Mouse (Mus musculus) midbrain, embryonic 10.5 days (tissue): ENCODE results near the gene Lrrfip2. TPM values are rescaled to one million over a fixed set of nuclear protein-coding genes. Genes with fewer than 3 reads are reported as not detected.

Experiments
- DNase-seq: peaks from one replicate; pipeline ENCODE4 v3.0.0-alpha.2; 2017; ENCODE audit warnings: low spot score
- H3K27ac ChIP-seq: fragments of 300-500 bp; sonication (generic); replicated peaks from 2 replicates; pipeline ENCODE4 v1.5.1; 2016; ENCODE audit warnings: mild to moderate bottlenecking
- H3K27me3 ChIP-seq: fragments of 300-500 bp; sonication (generic); 2 replicates; pipeline ENCODE4 v1.6.1; 2016; ENCODE audit warnings: low read depth, mild to moderate bottlenecking; ENCODE audit not compliant: poor library complexity, severe bottlenecking
- H3K36me3 ChIP-seq: fragments of 300-500 bp; sonication (generic); 2 replicates; pipeline ENCODE4 v1.6.1; 2016; ENCODE audit warnings: mild to moderate bottlenecking, moderate library complexity
- H3K4me1 ChIP-seq: fragments of 300-500 bp; sonication (generic); 2 replicates; pipeline ENCODE4 v1.6.1; 2016
- H3K4me3 ChIP-seq: fragments of 300-500 bp; sonication (generic); 2 replicates; pipeline ENCODE4 v1.5.1; 2016; ENCODE audit warnings: mild to moderate bottlenecking, moderate library complexity
- H3K9me3 ChIP-seq: fragments of 300-500 bp; sonication (generic); replicated peaks from 2 replicates; pipeline ENCODE4 v1.6.1; 2016; ENCODE audit warnings: mild to moderate bottlenecking
- WGBS: fragments of 180-500 bp; shearing (Covaris S2); methylation state at CpG from one replicate; pipeline ENCODE4 v1.1.7; 2016; 5-methylcytosine and 5-hydroxymethylcytosine counted together
- polyA plus RNA-seq: library from polyadenylated mRNA; unstranded; fragments of >200 nt; fragmentation: Nextera tagmentation; extraction: Ambion mirVana; gene quantifications from 2 replicates; pipeline ENCODE4 v1.2.1, GENCODE M21; 2016

The Lrrfip2 gene
- polyA plus RNA-seq, 1 experiment from 2014 or later = 39.5 TPM

- 74% methylated on average over 2 of the region's 2 CpGs for WGBS
- DNase-seq = no peak
- no peaks in the 10 kb centered on the region for H3K9me3 ChIP-seq
- no peak overlapping the region for H3K27ac ChIP-seq
- no peak overlapping the region for H3K4me3 ChIP-seq
- H3K36me3 ChIP-seq = peaks cover 2% of the 10 kb centered on the region; the same call in 1 of the 2 replicates
- no peaks in the 10 kb centered on the region for H3K27me3 ChIP-seq
- H3K4me1 ChIP-seq = no peaks in the 10 kb centered on the region
Measured at GRCm38 (mm10) chr9:111148414-111148813, 31.0 kb downstream of the Lrrfip2 start.

GRCm38 (mm10) chr9:111149188-111149945, 32.0 kb downstream of the Lrrfip2 start:
- DNase-seq = no peak
- Histone ChIP-seq H3K9me3 (no peaks in the 10 kb centered on the region), H3K27ac (no peak overlapping the region), H3K27me3 (no peaks in the 10 kb centered on the region), H3K36me3 (no peaks in the 10 kb centered on the region), H3K4me3 (no peak overlapping the region), H3K4me1 (no peaks in the 10 kb centered on the region)
- 72% methylated on average over 5 of the region's 5 CpGs for WGBS

- DNase-seq = no peak
- whole genome bisulfite sequencing = 92% methylated on average over 2 of the region's 2 CpGs
Measured at GRCm38 (mm10) chr9:111152314-111152897, 35.0 kb downstream of the Lrrfip2 start.

GRCm38 (mm10) chr9:111153026-111153425, 35.6 kb downstream of the Lrrfip2 start:
- Histone ChIP-seq H3K27me3 (no peaks in the 10 kb centered on the region), H3K9me3 (no peaks in the 10 kb centered on the region), H3K27ac (no peak overlapping the region), H3K36me3 (no peaks in the 10 kb centered on the region), H3K4me3 (no peak overlapping the region), H3K4me1 (peaks cover 4% of the 10 kb centered on the region; the same call in 1 of the 2 replicates)
- no peak for DNase-seq
- 95% methylated on average over 3 of the region's 3 CpGs for WGBS

More at GRCm38 (mm10) chr9:111152314-111152897, 35.0 kb downstream of the Lrrfip2 start:
- Histone ChIP-seq H3K4me1 (peaks cover 4% of the 10 kb centered on the region; the same call in 1 of the 2 replicates), H3K36me3 (no peaks in the 10 kb centered on the region), H3K4me3 (no peak overlapping the region), H3K27me3 (no peaks in the 10 kb centered on the region), H3K9me3 (no peaks in the 10 kb centered on the region), H3K27ac (no peak overlapping the region)

GRCm38 (mm10) chr9:111155764-111156458, 38.5 kb downstream of the Lrrfip2 start:
- WGBS = 89% methylated on average over 11 of the region's 11 CpGs
- Histone ChIP-seq H3K27me3 (no peaks in the 10 kb centered on the region), H3K9me3 (no peaks in the 10 kb centered on the region), H3K4me1 (peaks cover 4% of the 10 kb centered on the region; the same call in 1 of the 2 replicates), H3K36me3 (no peaks in the 10 kb centered on the region), H3K27ac (0 out of 2 replicates have a peak overlapping the region, but pooled peaks have one; percentile 33), H3K4me3 (no peak overlapping the region)
- DNase-seq = no peak

GRCm38 (mm10) chr9:111159562-111159961, 42.2 kb downstream of the Lrrfip2 start:
- no peak for DNase-seq
- 91% methylated on average over 1 of the region's 1 CpGs for WGBS
- no peak overlapping the region for H3K4me3 ChIP-seq

GRCm38 (mm10) chr9:111161213-111161612, 43.8 kb downstream of the Lrrfip2 start:
- 0 out of 2 replicates have a peak, but pooled peaks cover 2% of the 10 kb centered on the region for H3K4me1 ChIP-seq
- WGBS = 95% methylated on average over 14 of the region's 14 CpGs
- H3K27ac ChIP-seq = no peak overlapping the region
- DNase-seq = no peak
- H3K4me3 ChIP-seq = no peak overlapping the region
- peaks cover 21% of the 10 kb centered on the region for H3K36me3 ChIP-seq
- H3K27me3 ChIP-seq = no peaks in the 10 kb centered on the region
- H3K9me3 ChIP-seq = no peaks in the 10 kb centered on the region

More at GRCm38 (mm10) chr9:111159562-111159961, 42.2 kb downstream of the Lrrfip2 start:
- H3K9me3 ChIP-seq = no peaks in the 10 kb centered on the region
- peaks cover 19% of the 10 kb centered on the region for H3K36me3 ChIP-seq
- no peak overlapping the region for H3K27ac ChIP-seq
- peaks cover 4% of the 10 kb centered on the region; the same call in 1 of the 2 replicates for H3K4me1 ChIP-seq
- no peaks in the 10 kb centered on the region for H3K27me3 ChIP-seq

- Histone ChIP-seq H3K36me3 (peaks cover 19% of the 10 kb centered on the region), H3K4me1 (0 out of 2 replicates have a peak, but pooled peaks cover 3% of the 10 kb centered on the region), H3K4me3 (no peak overlapping the region), H3K9me3 (no peaks in the 10 kb centered on the region), H3K27ac (no peak overlapping the region), H3K27me3 (no peaks in the 10 kb centered on the region)
- DNase-seq = no peak
- WGBS = 71% methylated on average over 4 of the region's 4 CpGs
Measured at GRCm38 (mm10) chr9:111166612-111167011, 49.2 kb downstream of the Lrrfip2 start.

GRCm38 (mm10) chr9:111170430-111170829, 53.0 kb downstream of the Lrrfip2 start:
- 61% methylated on average over 3 of the region's 3 CpGs for WGBS
- H3K27ac ChIP-seq = no peak overlapping the region
- no peak for DNase-seq

GRCm38 (mm10) chr9:111174071-111174470, 56.7 kb downstream of the Lrrfip2 start:
- Histone ChIP-seq H3K4me3 (no peak overlapping the region), H3K4me1 (no peaks in the 10 kb centered on the region), H3K27me3 (no peaks in the 10 kb centered on the region), H3K9me3 (no peaks in the 10 kb centered on the region), H3K36me3 (no peaks in the 10 kb centered on the region), H3K27ac (no peak overlapping the region)
- 80% methylated on average over 5 of the region's 5 CpGs for WGBS
- no peak for DNase-seq

More at GRCm38 (mm10) chr9:111170430-111170829, 53.0 kb downstream of the Lrrfip2 start:
- Histone ChIP-seq H3K9me3 (no peaks in the 10 kb centered on the region), H3K4me1 (0 out of 2 replicates have a peak, but pooled peaks cover 3% of the 10 kb centered on the region), H3K4me3 (no peak overlapping the region), H3K36me3 (no peaks in the 10 kb centered on the region), H3K27me3 (no peaks in the 10 kb centered on the region)

GRCm38 (mm10) chr9:111178971-111179370, 61.6 kb downstream of the Lrrfip2 start:
- no peak overlapping the region for H3K4me3 ChIP-seq
- no peak overlapping the region for H3K27ac ChIP-seq
- no peak for DNase-seq
- WGBS = 80% methylated on average over 5 of the region's 5 CpGs
- H3K36me3 ChIP-seq = no peaks in the 10 kb centered on the region
- no peaks in the 10 kb centered on the region for H3K9me3 ChIP-seq
- H3K4me1 ChIP-seq = no peaks in the 10 kb centered on the region
- H3K27me3 ChIP-seq = no peaks in the 10 kb centered on the region

- H3K36me3 ChIP-seq = no peaks in the 10 kb centered on the region
- H3K27me3 ChIP-seq = no peaks in the 10 kb centered on the region
- H3K4me3 ChIP-seq = no peak overlapping the region
- H3K4me1 ChIP-seq = peaks cover 7% of the 10 kb centered on the region
- H3K9me3 ChIP-seq = no peaks in the 10 kb centered on the region
- WGBS = 90% methylated on average over 3 of the region's 3 CpGs
- DNase-seq = no peak
- H3K27ac ChIP-seq = no peak overlapping the region
Measured at GRCm38 (mm10) chr9:111182176-111182575, 64.8 kb downstream of the Lrrfip2 start.
